Comparison of ENCODE assay signal across 16 mouse cellular contexts in the genomic region with DNA sequence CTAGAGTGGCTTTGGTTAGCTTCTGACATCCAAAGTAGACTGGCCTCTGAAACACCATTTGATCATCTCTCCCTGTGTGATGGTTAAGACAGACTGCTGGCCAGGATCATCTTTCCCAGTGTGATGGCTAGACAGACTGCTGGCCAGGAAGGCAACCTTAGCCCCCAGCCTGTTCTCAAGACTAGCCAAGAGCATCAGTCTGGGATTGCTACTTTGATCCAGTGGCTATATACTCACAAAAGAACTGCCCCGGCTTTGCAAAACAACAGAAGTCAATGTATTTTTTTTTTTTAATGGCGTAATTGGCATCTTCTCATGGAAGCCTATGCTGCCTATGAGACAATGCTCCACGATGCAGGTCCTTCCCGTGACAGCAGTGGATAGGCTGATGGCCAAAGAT.
"Had no signal": no experiment of that assay in that cellular context is flagged by ENCODE, and none has a peak within 500 bp of the region (broad histone marks: within the 10 kb centered on the region; RNA-seq: fewer than 3 reads in every experiment).

No protein-coding gene starts in this region.

- H3K4me2 ChIP-seq: neural tube, embryonic 13.5 days; neural tube, embryonic 15.5 days; stomach, embryonic 15.5 days had no signal

- H3K36me3 ChIP-seq: neural tube, embryonic 13.5 days; neural tube, embryonic 15.5 days; stomach, embryonic 15.5 days had no signal

- H3K27ac ChIP-seq: stomach, embryonic 15.5 days; stomach, postnatal 0 days had no signal

- DNase-seq: retina, postnatal 1 day; right cerebral cortex, adult 18-20 months; right cerebral cortex, postnatal 14 days; right cerebral cortex, postnatal 25 days; right cerebral cortex, postnatal 4 days; spleen, adult 18-20 months; thymus, adult 18-20 months; thymus, adult 2 months; thymus, postnatal 14 days; thymus, postnatal 25 days; thymus, postnatal 36 days; thymus, postnatal 4 days had no signal

- H3K4me3 ChIP-seq: neural tube, embryonic 13.5 days; neural tube, embryonic 15.5 days; stomach, embryonic 15.5 days had no signal

- H3K9me3 ChIP-seq: neural tube, embryonic 13.5 days; neural tube, embryonic 15.5 days; stomach, embryonic 15.5 days had no signal

- H3K9ac ChIP-seq: neural tube, embryonic 13.5 days; neural tube, embryonic 15.5 days; stomach, embryonic 15.5 days had no signal

- H3K27me3 ChIP-seq: neural tube, embryonic 13.5 days; neural tube, embryonic 15.5 days; stomach, embryonic 15.5 days had no signal
